Mouse (Mus musculus) adrenal gland, postnatal 36 days (tissue): Measurements from ENCODE around the gene Rpl5. TPM values are rescaled to one million over a fixed set of nuclear protein-coding genes. Genes with fewer than 3 reads are reported as not detected.

Experiments used
- DNase-seq, 2 experiments: peaks; one replicate each; pipeline ENCODE4 v3.0.0; 2021; ENCODE audit warnings: mixed read lengths in 1 of 2
- long read RNA-seq, 2 experiments: library from polyadenylated mRNA; stranded (forward); transcript quantifications; one replicate each; pipeline ENCODE4 v2.0.0; 2021; ENCODE audit warnings: borderline sequencing depth in 2 of 2
- total RNA-seq, 2 experiments: library from RNA; stranded (reverse); gene quantifications; 2 replicates each; pipeline ENCODE4 v1.2.3; 2021

The Rpl5 gene
- 10 to 100 TPM; 57.8 to 72.1 TPM for total RNA-seq
- long read RNA-seq, experiment 1, transcript Rpl5-201 (8 exons, 2,045 nt): minor isoform, 130 of 353 reads
- long read RNA-seq, experiment 1, transcript Rpl5-204 (3 exons, 1,024 nt): major isoform, 185 of 353 reads
- long read RNA-seq, experiment 1, transcript Rpl5-205 (2 exons, 815 nt): minor isoform, 22 of 353 reads
- long read RNA-seq, experiment 1, partial matches to known transcripts: 12 of 353 reads
- long read RNA-seq, experiment 1, other reads (novel, unspliced or antisense): 4 of 353 reads
- long read RNA-seq, experiment 2, transcript Rpl5-204 (3 exons, 1,024 nt): major isoform, 81 of 133 reads
- long read RNA-seq, experiment 2, transcript Rpl5-201 (8 exons, 2,045 nt): minor isoform, 42 of 133 reads
- long read RNA-seq, experiment 2, partial matches to known transcripts: 6 of 133 reads
- long read RNA-seq, experiment 2, other reads (novel, unspliced or antisense): 2 of 133 reads

GRCm38 (mm10) chr5:107900206-107901013, at the start of gene Rpl5:
Gene Rpl5 (plus strand): TSS chr5:107900502.
- peak; percentile 95 to 96 for DNase-seq

DNA sequence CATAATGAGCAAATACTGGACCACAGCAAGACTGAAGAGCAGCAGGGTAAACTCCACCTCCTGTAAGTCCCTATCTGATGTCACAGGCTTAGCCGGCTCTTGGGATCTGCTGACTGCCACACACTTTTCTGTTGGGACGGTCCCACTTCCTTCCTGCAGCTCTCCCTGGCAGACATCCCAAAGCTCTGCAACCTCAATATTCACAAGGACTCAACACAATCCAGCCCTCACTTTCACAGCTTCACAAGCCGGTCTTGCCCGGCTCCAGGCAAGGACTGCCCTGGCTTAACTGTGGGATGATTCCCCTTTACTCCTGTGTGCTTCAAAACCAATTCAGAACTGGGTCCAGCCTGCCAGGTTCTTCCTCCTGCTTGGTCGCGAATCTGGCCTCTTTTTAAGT, 46.5 kb upstream of the Rpl5 start:
- DNase-seq: peak; percentile 37 to 52

DNA sequence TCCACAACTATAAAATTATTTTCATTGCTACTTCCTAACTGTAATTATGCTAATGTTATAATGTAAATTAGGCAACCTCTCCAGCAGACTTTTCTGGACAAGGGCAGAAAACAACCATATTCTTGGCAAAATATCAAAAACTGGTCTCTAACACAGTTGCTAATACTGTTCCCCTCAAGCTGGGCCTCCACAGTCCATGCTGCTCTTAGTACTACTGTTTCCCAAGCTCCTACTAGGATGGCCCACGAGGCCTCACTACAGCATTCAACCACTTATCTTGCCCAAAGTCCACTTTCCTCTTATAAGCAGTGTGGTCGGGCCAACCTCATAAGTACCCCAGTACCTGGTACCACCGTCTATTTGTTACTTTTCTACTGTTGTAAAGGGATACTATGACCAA, 45.7 kb upstream of the Rpl5 start:
- no peak for DNase-seq

- DNase-seq: no peak
Measured at GRCm38 (mm10) chr5:107855546-107855945, 44.8 kb upstream of the Rpl5 start.

GRCm38 (mm10) chr5:107858963-107859362, 41.3 kb upstream of the Rpl5 start:
- peak in 1 of 2 experiments; percentile 9 for DNase-seq

GRCm38 (mm10) chr5:107863971-107864370, 36.3 kb upstream of the Rpl5 start:
- DNase-seq: peak in 1 of 2 experiments; percentile 5

DNA sequence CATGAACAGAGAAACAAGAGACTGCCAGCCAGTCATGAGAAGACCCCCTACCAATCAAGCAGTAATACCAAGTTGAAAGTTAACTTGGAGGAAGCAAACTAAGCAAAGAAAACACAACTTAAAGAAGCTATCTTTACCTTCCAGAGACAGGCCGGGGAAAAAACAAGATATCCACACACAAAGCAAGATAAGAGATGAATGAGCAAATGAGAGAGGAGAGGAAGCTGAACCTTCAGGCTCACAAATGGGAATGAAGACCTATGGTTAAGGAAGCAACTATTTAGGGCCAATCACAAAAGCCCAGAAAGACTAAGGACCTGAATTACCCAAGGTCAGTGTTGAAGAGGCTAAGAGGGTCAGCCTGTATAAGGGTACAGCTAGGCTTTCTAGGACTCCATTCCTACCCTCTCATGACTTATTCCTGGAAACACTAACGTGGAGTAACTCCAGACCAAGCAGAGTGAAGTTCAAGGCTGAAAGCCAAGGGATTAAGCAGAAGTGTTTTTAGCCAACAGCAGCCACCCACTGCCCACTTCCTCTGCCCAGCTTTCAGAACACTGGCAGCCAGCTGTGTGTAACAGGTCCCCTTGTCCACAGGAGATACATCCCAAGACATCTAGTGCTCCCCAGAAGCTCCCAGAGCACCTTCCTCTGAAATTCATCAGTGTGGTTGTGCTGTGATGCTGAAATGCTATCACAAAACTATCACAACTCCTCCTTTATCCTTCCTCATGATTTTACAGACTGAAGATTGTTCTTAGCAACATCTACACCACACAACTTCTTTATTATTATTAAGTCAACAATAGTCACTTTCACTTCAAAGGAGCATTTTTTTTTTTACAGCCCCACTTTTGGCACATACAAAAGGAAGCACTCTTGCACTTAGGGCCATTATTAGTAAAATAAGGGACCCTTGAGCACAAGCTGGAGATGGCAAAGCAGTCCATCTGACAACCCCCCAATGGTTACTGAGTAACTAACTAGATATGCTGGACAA, 33.9 kb upstream of the Rpl5 start:
- DNase-seq: peak; percentile 24 to 40

GRCm38 (mm10) chr5:107867970-107868904, 32.1 kb upstream of the Rpl5 start:
- peak; percentile 78 to 79 for DNase-seq

DNA sequence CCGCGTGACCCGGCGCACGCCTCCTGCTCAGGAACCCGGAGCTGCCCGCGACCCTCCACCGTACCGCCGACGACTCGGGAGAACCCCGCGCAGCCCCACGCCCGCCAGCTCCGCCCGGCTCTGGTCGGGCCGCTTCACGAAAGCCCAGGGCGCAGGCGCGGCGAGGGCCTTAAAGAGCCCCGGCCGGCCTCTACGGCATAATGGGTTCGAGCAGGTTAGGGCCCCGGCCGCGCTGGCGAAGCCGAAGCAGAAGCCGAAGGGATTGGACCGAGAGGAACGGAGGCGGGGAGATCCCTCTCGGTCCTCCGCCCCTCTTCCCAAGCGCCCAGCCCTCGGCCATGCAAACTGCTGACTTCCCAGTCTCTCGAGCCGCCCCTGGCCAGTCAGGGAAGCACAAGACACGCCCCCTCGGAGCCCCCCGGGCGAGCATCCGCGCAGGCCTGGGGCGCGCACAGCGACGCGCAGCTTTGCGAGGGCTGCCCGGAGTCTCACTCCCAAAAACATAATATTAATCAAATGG, 31.3 kb upstream of the Rpl5 start:
- DNase-seq: peak; percentile 96 to 97

DNA sequence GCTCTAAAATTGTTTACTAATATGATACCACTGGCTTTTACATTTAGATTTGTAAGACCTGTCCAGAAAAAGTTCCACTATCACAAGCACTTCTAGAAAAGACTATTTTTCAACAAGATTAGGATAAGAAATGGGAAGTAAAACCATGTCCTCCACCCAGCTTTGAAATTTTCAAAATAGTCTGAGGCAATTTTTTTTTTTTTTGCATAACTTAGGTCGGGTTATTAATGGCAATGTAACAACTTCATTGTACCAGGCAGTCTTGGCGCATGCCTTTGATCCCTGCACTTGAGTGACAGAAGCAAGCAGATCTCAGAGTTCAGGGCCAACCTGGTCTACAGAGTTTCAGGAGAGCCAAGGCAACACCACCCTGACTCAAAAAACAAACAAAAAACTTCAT, 30.6 kb upstream of the Rpl5 start:
- DNase-seq: peak; percentile 13 to 17

GRCm38 (mm10) chr5:107873330-107873729, 27.0 kb upstream of the Rpl5 start:
- DNase-seq: no peak

GRCm38 (mm10) chr5:107873886-107874302, 26.4 kb upstream of the Rpl5 start:
- DNase-seq: no peak

DNA sequence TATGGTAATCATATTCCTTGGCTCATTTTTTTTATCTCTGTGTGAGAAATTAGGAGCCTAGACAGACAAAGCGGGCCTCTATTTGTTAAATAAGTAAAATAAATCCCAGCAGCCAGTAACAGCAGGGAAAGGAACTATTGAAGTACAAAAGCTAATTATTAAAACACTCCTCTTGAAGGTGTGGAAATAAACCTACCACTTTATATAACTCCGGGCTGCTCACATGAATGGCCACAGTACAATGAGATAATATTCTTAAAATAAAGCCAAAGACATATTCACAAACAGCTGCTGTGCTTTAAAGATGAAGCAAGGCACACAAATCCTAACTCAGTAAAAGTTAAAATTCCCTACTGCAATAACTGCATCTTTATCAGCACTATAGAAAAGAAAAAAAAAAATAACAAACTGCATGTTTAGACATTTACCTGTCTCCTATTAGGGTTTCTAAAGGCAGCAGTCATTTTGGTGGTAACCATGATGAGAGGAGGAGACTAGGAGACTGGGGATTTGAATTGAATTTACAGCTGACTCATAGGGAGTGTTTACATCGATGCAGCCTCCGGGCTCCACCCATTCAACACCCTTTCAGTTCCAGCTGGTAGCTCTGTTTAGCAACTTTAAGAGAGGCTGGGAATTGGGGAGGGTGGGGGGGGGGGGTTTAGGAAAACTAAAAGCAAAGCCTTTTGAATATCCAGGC, 25.6 kb upstream of the Rpl5 start, which contains the start of gene Evi5:
TSS of gene Evi5 (minus strand) at position 547 of the 700 bp plus-strand sequence.
- DNase-seq: no peak

GRCm38 (mm10) chr5:107875261-107875611, 25.1 kb upstream of the Rpl5 start:
- DNase-seq: no peak

DNA sequence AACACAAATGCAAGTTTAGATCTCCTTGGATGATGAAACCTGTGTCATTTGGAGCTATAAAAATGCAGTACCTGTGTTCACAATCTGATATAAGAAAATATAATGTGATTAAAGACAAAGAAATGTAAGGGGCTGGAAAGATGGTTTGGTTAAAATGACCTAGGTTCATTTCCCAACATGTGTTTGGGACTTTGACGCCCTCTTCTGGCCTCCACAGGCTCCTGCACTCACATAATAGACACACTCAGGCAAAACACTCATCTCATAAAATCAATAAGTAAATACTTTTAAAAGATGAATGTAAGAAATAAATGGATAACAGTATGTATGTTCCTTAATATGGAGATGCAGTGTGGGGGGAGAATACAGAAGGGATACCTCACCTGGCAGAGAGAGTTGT, 23.2 kb upstream of the Rpl5 start:
- no peak for DNase-seq

- no peak for DNase-seq
Measured at GRCm38 (mm10) chr5:107880710-107881109, 19.6 kb upstream of the Rpl5 start.

DNA sequence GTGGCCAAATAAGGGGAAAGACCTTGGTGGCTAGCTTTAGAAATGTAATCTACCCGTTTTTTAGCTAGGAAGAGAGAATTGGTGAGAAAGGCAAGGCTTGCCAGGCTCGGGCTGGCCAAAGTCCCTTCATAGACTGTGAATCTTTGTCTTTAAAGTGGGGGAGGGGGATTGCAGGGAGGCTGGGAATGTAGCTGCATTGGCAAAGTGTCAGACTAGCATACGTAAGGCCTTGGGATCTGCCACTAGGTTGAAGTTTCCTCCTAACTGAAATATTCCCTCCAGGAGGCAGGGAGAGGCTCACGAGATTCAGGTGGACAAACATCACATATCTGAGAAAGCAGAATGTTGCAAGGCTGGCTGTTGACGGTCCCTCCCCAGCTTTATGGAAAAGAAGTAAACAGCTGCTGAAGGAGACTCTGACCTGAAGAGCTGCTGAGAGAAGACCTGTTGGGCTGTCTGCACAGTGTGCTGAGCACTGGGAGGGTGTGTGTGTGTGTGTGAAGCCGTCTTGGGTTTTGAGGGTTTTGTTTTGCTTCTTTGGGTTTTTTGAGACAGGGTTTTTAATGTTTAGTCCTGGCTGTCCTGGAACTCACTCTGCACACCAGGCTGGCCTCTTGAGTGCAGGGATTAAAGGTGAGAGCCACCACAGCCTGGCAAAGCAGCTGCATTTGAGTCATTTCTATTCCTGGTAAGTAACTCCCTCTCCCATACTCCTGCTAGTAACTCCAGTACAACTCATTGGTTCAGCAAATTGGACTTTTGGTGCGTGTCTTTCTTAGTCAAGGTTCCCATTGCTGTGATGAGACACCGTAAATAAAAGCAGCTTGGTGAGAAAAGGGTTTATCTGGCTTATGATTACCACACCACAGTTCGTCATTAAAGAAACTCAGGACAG, 10.1 kb upstream of the Rpl5 start:
- no peak for DNase-seq

DNA sequence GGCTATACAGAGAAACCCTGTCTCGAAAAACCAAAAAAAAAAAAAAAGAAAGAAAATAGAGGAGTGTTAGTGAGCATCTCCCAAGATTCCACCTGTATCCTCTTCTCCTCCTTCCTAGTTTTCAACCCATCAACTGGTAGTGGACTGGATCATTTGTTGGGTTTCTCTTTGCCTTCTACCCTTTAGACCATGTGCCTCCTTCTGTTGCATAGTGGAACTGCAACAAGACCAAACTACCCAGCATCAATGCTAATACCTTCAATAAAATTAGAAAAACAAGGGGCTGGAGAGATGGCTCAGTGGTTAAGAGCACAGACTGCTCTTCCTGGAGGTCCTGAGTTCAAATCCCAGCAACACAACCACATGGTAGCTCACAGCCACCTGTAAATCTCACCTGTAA, 8.8 kb upstream of the Rpl5 start:
- peak in 1 of 2 experiments; percentile 13 for DNase-seq

- DNase-seq: peak; percentile 1 to 18
Measured at GRCm38 (mm10) chr5:107894676-107895075, 5.6 kb upstream of the Rpl5 start.
